Mouse (Mus musculus): ENCODE measurements around the gene Wnt6. TPM values are rescaled to one million over a fixed set of nuclear protein-coding genes. Genes with fewer than 3 reads are reported as not detected.
A peak's percentile ranks its signal among the peaks of the same experiment; 100 is the strongest.

Wnt6 gene
- total and polyA plus RNA-seq, 2 experiments from 2014 or later = 0.11 to 0.88 TPM

GRCm38 (mm10) chr1:74784041-74784759, 12.5 kb downstream of the Wnt6 start:
- peaks cover 91% of the 10 kb centered on the region for H3K27me3 ChIP-seq (ENCODE audit: control insufficient read depth, insufficient read depth, low read length)
- no peak for DNase-seq (ENCODE audit: low spot score)
- no peaks in the 10 kb centered on the region for H3K36me3 ChIP-seq (replicated peaks; ENCODE audit: control insufficient read depth, insufficient read depth, low read length)
- peak overlapping the region; percentile 65 for H3K4me2 ChIP-seq (ENCODE audit: low read depth, low read length)
- H3K4me1 ChIP-seq (ENCODE audit: control insufficient read depth, insufficient read depth) = no peaks in the 10 kb centered on the region; the same call in 1 of the 2 replicates
- no peak; the same call in 1 of the 2 replicates for ATAC-seq (ENCODE audit: insufficient read depth, low read depth)
- no peak overlapping the region for H3K9ac ChIP-seq (replicated peaks; ENCODE audit: low read depth, low read length)
- H3K9me3 ChIP-seq (replicated peaks; ENCODE audit: control insufficient read depth, low read length) = no peaks in the 10 kb centered on the region
- TF ChIP-seq CTCF (IDR thresholded peaks at IDR 0.05; ENCODE audit: low read depth) (peak; percentile 40), EP300 (IDR thresholded peaks at IDR 0.05; ENCODE audit: low read depth) (no peak)
- peak overlapping the region; percentile 48 for H3K4me3 ChIP-seq (ENCODE audit: low read depth, low read length)
- under 1% methylated on average over 63 of the region's 67 CpGs for WGBS
- no peak overlapping the region for H3K27ac ChIP-seq (ENCODE audit: low read depth)

- peak; percentile 73 for DNase-seq (ENCODE audit: low spot score)
- H3K9ac ChIP-seq (replicated peaks; ENCODE audit: low read depth, low read length) = no peak overlapping the region
- H3K36me3 ChIP-seq (replicated peaks; ENCODE audit: control insufficient read depth, insufficient read depth, low read length) = no peaks in the 10 kb centered on the region
- 7% methylated on average over 7 of the region's 7 CpGs for WGBS
- H3K4me1 ChIP-seq (ENCODE audit: control insufficient read depth, insufficient read depth) = no peaks in the 10 kb centered on the region; the same call in 1 of the 2 replicates
- no peak overlapping the region for H3K4me2 ChIP-seq (ENCODE audit: low read depth, low read length)
- no peak overlapping the region for H3K27ac ChIP-seq (ENCODE audit: low read depth)
- no peaks in the 10 kb centered on the region for H3K9me3 ChIP-seq (replicated peaks; ENCODE audit: control insufficient read depth, low read length)
- peaks cover 97% of the 10 kb centered on the region for H3K27me3 ChIP-seq (ENCODE audit: control insufficient read depth, insufficient read depth, low read length)
- no peak overlapping the region for H3K4me3 ChIP-seq (ENCODE audit: low read depth, low read length)
- ATAC-seq (ENCODE audit: insufficient read depth, low read depth) = peak; percentile 27
- TF ChIP-seq EP300 (IDR thresholded peaks at IDR 0.05; ENCODE audit: low read depth) (no peak), CTCF (IDR thresholded peaks at IDR 0.05; ENCODE audit: low read depth) (peak; percentile 80)
Observed at GRCm38 (mm10) chr1:74787846-74788245, 16.2 kb downstream of the Wnt6 start.

GRCm38 (mm10) chr1:74788603-74789176, 17.0 kb downstream of the Wnt6 start:
- H3K4me3 ChIP-seq (ENCODE audit: low read depth, low read length) = no peak overlapping the region
- ATAC-seq (ENCODE audit: insufficient read depth, low read depth) = no peak
- no peaks in the 10 kb centered on the region for H3K36me3 ChIP-seq (replicated peaks; ENCODE audit: control insufficient read depth, insufficient read depth, low read length)
- no peak overlapping the region for H3K4me2 ChIP-seq (ENCODE audit: low read depth, low read length)
- H3K27me3 ChIP-seq (ENCODE audit: control insufficient read depth, insufficient read depth, low read length) = peaks cover 97% of the 10 kb centered on the region
- no peaks in the 10 kb centered on the region for H3K9me3 ChIP-seq (replicated peaks; ENCODE audit: control insufficient read depth, low read length)
- H3K27ac ChIP-seq (ENCODE audit: low read depth) = no peak overlapping the region
- H3K9ac ChIP-seq (replicated peaks; ENCODE audit: low read depth, low read length) = no peak overlapping the region
- no peak for DNase-seq (ENCODE audit: low spot score)
- 18% methylated on average over 6 of the region's 6 CpGs for WGBS
- TF ChIP-seq CTCF (IDR thresholded peaks at IDR 0.05; ENCODE audit: low read depth) = 0 out of 2 replicates have a peak, but pooled peaks have one; percentile 4
- TF ChIP-seq EP300 (IDR thresholded peaks at IDR 0.05; ENCODE audit: low read depth) = no peak
- H3K4me1 ChIP-seq (ENCODE audit: control insufficient read depth, insufficient read depth) = no peaks in the 10 kb centered on the region; the same call in 1 of the 2 replicates

GRCm38 (mm10) chr1:74790095-74790494, 18.4 kb downstream of the Wnt6 start:
- TF ChIP-seq CTCF (IDR thresholded peaks at IDR 0.05; ENCODE audit: low read depth) (no peak), EP300 (IDR thresholded peaks at IDR 0.05; ENCODE audit: low read depth) (no peak)
- 15% methylated on average over 3 of the region's 3 CpGs for WGBS
- ATAC-seq (ENCODE audit: insufficient read depth, low read depth) = no peak

GRCm38 (mm10) chr1:74791249-74791648, 19.6 kb downstream of the Wnt6 start, which contains the start of gene Wnt10a:
Gene Wnt10a (plus strand): TSS chr1:74791516.
- H3K4me3 ChIP-seq (ENCODE audit: low read depth, low read length) = peak within 1 kb of the TSS; percentile 33
- no peaks in the 10 kb centered on the region for H3K9me3 ChIP-seq (replicated peaks; ENCODE audit: control insufficient read depth, low read length)
- DNase-seq (ENCODE audit: low spot score) = no peak
- peak; percentile 1; the same call in 1 of the 2 replicates for ATAC-seq (ENCODE audit: insufficient read depth, low read depth)
- no peak within 1 kb of the TSS for H3K9ac ChIP-seq (replicated peaks; ENCODE audit: low read depth, low read length)
- no peaks in the 10 kb centered on the region for H3K4me1 ChIP-seq (ENCODE audit: control insufficient read depth, insufficient read depth)
- no peak for TF ChIP-seq EP300 (IDR thresholded peaks at IDR 0.05; ENCODE audit: low read depth)
- no peak for TF ChIP-seq CTCF (IDR thresholded peaks at IDR 0.05; ENCODE audit: low read depth)
- H3K27me3 ChIP-seq (ENCODE audit: control insufficient read depth, insufficient read depth, low read length) = peaks cover 99% of the 10 kb centered on the region
- WGBS = 5% methylated on average over 11 of the region's 11 CpGs
- H3K4me2 ChIP-seq (ENCODE audit: low read depth, low read length) = peak within 1 kb of the TSS; percentile 52
- no peak within 1 kb of the TSS for H3K27ac ChIP-seq (ENCODE audit: low read depth)
- no peaks in the 10 kb centered on the region for H3K36me3 ChIP-seq (replicated peaks; ENCODE audit: control insufficient read depth, insufficient read depth, low read length)

More at GRCm38 (mm10) chr1:74790095-74790494, 18.4 kb downstream of the Wnt6 start:
- Histone ChIP-seq H3K4me1 (ENCODE audit: control insufficient read depth, insufficient read depth) (no peaks in the 10 kb centered on the region), H3K27me3 (ENCODE audit: control insufficient read depth, insufficient read depth, low read length) (peaks cover 97% of the 10 kb centered on the region), H3K4me2 (ENCODE audit: low read depth, low read length) (no peak overlapping the region), H3K4me3 (ENCODE audit: low read depth, low read length) (no peak overlapping the region), H3K27ac (ENCODE audit: low read depth) (no peak overlapping the region), H3K9me3 (replicated peaks; ENCODE audit: control insufficient read depth, low read length) (no peaks in the 10 kb centered on the region), H3K36me3 (replicated peaks; ENCODE audit: control insufficient read depth, insufficient read depth, low read length) (no peaks in the 10 kb centered on the region), H3K9ac (replicated peaks; ENCODE audit: low read depth, low read length) (no peak overlapping the region)
- no peak for DNase-seq (ENCODE audit: low spot score)

All from heart, postnatal 0 days (tissue).